Mouse (Mus musculus): ENCODE data around the gene 4933407L21Rik.
A peak's percentile ranks its signal among the peaks of the same experiment; 100 is the strongest.

- peak in 1 of 2 experiments; percentile 62; a peak in 2 of 4 replicates for TF ChIP-seq CTCF (conservative IDR thresholded peaks at IDR 0.05 in 1 of 2, IDR thresholded peaks at IDR 0.05 in 1 of 2; ENCODE audit: low read depth in 2 of 2, low read length in 2 of 2)
- TF ChIP-seq SIN3A (IDR thresholded peaks at IDR 0.05; ENCODE audit: low read length), result peak; percentile 32; the same call in 1 of the 2 replicates
- TF ChIP-seq NELFE (IDR thresholded peaks at IDR 0.05; ENCODE audit: low read depth, low read length), result no peak
- peak; percentile 86 for TF ChIP-seq TCF12 (IDR thresholded peaks at IDR 0.05; ENCODE audit: low read depth, low read length)
- TF ChIP-seq ZC3H11A (IDR thresholded peaks at IDR 0.05; ENCODE audit: low read depth, low read length), result no peak
- TF ChIP-seq CHD2 (IDR thresholded peaks at IDR 0.05; ENCODE audit: low read length), result no peak
- TF ChIP-seq GABPA (IDR thresholded peaks at IDR 0.05; ENCODE audit: insufficient replicate concordance, low read depth, low read length), result no peak
- TF ChIP-seq POLR2AphosphoS2 (IDR thresholded peaks at IDR 0.05; ENCODE audit: low read depth, low read length), result no peak
- peak; percentile 51 for TF ChIP-seq HCFC1 (IDR thresholded peaks at IDR 0.05; ENCODE audit: low read depth, low read length)
- peak; percentile 79 for TF ChIP-seq POLR2A (IDR thresholded peaks at IDR 0.05; ENCODE audit: low read depth, low read length)
- TF ChIP-seq ZNF384 (IDR thresholded peaks at IDR 0.05; ENCODE audit: low read depth, low read length), result no peak
- TF ChIP-seq E2F4 (IDR thresholded peaks at IDR 0.05; ENCODE audit: insufficient replicate concordance, low read depth, low read length), result no peak
These were observed 32.6 kb downstream of the 4933407L21Rik start, which contains the start of gene Gpr55 for GRCm38 (mm10) chr1:85960873-85961272.
